Mouse (Mus musculus) leukemia stem cell, adult 10-12 weeks (primary cell): Measurements from ENCODE around the gene Neu3. TPM values are rescaled to one million over a fixed set of nuclear protein-coding genes. Genes with fewer than 3 reads are reported as not detected.

Experiments
- polyA plus RNA-seq: library from polyadenylated mRNA; stranded (reverse); fragments of >175 nt; gene quantifications from 2 replicates; pipeline ENCODE4 v1.2.3, GENCODE M21; 2012; ENCODE audit warnings: low replicate concordance

Gene Neu3
- polyA plus RNA-seq, result 3.1 and 10.3 TPM in 2 replicates

GRCm38 (mm10) chr7:99828083-99828570 is at the start of gene Neu3:
Gene Neu3, minus strand, starts transcription at chr7:99828417.

GRCm38 (mm10) chr7:99863362-99863761 is 35.1 kb upstream of the Neu3 start, which contains the start of gene Spcs2:
Gene Spcs2, minus strand, starts transcription at chr7:99863462.

GRCm38 (mm10) chr7:99858813-99859585 is 30.8 kb upstream of the Neu3 start, which contains the start of gene Xrra1:
Gene Xrra1, plus strand, starts transcription at chr7:99859116.

GRCm38 (mm10) chr7:99763207-99763606 is 65.0 kb downstream of the Neu3 start, which contains the start of gene Olfr521:
Gene Olfr521, plus strand, starts transcription at chr7:99763507.

Other genes with a start within 250 kb of the Neu3 start
- 3.3 and 3.7 TPM in 2 replicates for gene Tpbgl, start 201.3 kb downstream of the Neu3 start, polyA plus RNA-seq
- gene Slco2b1, start 117.1 kb downstream of the Neu3 start, polyA plus RNA-seq, result 2.7 and 10.0 TPM in 2 replicates
- not detected in 2 replicates for gene Olfr520, start 98.1 kb downstream of the Neu3 start, polyA plus RNA-seq
- gene Olfr521, start 64.9 kb downstream of the Neu3 start, polyA plus RNA-seq, result not detected in 2 replicates
- 0.06 TPM in 1 of 2 replicates, not detected in the other for gene Xrra1, start 30.7 kb upstream of the Neu3 start, polyA plus RNA-seq
- 38.1 and 49.3 TPM in 2 replicates for gene Spcs2, start 35.0 kb upstream of the Neu3 start, polyA plus RNA-seq
- gene Rnf169, start 152.0 kb upstream of the Neu3 start, polyA plus RNA-seq, result 1.6 and 2.2 TPM in 2 replicates
- not detected in 2 replicates for gene Chrdl2, start 177.8 kb upstream of the Neu3 start, polyA plus RNA-seq